16 mouse cellular contexts compared by ENCODE assay signal in genomic region chr3:131291890-131292289, GRCm38 (mm10). TPM values are rescaled to one million over a fixed set of nuclear protein-coding genes. Genes with fewer than 3 reads are reported as not detected.
"Had no signal": no experiment of that assay in that cellular context is flagged by ENCODE, and none has a peak within 500 bp of the region (broad histone marks: within the 10 kb centered on the region; RNA-seq: fewer than 3 reads in every experiment).

No protein-coding gene starts in this region.

- H3K9ac ChIP-seq: lung, embryonic 14.5 days; midbrain, embryonic 13.5 days; midbrain, embryonic 15.5 days; neural tube, embryonic 12.5 days had no signal

- H3K36me3 ChIP-seq: midbrain, embryonic 15.5 days; neural tube, embryonic 12.5 days had no signal

- H3K9me3 ChIP-seq: midbrain, embryonic 13.5 days; midbrain, embryonic 15.5 days; neural tube, embryonic 12.5 days had no signal

- H3K27me3 ChIP-seq: midbrain, embryonic 13.5 days; midbrain, embryonic 15.5 days; neural tube, embryonic 12.5 days had no signal

- H3K27ac ChIP-seq: midbrain, embryonic 13.5 days; midbrain, embryonic 15.5 days; neural tube, embryonic 12.5 days had no signal

- ATAC-seq: midbrain, embryonic 13.5 days; midbrain, embryonic 15.5 days had no signal

- H3K4me1 ChIP-seq: megakaryocyte, embryonic 14.5 days; midbrain, embryonic 13.5 days; midbrain, embryonic 15.5 days had no signal

- H3K4me2 ChIP-seq: lung, embryonic 14.5 days; midbrain, embryonic 11.5 days; midbrain, embryonic 13.5 days; midbrain, embryonic 15.5 days; neural tube, embryonic 12.5 days had no signal

- DNase-seq: lung, adult 18-20 months; lung, embryonic 14.5 days; lung, postnatal 10 days; lung, postnatal 4 days; right cerebral cortex, postnatal 14 days; spleen, adult 18-20 months; thymus, adult 18-20 months; thymus, postnatal 14 days; thymus, postnatal 36 days had no signal

- H3K4me3 ChIP-seq: megakaryocyte, embryonic 14.5 days; midbrain, embryonic 13.5 days; midbrain, embryonic 15.5 days; neural tube, embryonic 12.5 days had no signal

RNA-seq across cellular contexts. Expression of gene Cyp2u1, which starts 11.1 kb away (rescaled TPM):
- total RNA-seq: monocyte, adult 5-6 weeks; neutrophil, adult 5-6 weeks had no signal
